Mouse (Mus musculus): ENCODE measurements around the gene Pou4f2. TPM values are rescaled to one million over a fixed set of nuclear protein-coding genes. Genes with fewer than 3 reads are reported as not detected.

Gene Pou4f2
- total RNA-seq (2018; cell fraction: chromatin; rRNA removed) = not detected
- total RNA-seq (2018; cell fraction: cytosol; rRNA removed) = not detected
- total RNA-seq (2018; cell fraction: nucleus; rRNA removed) = not detected
- not detected in 3 replicates for polyA plus RNA-seq (2018)

GRCm38 (mm10) chr8:78436071-78436651, at the start of gene Pou4f2:
Pou4f2 (minus strand) TSS chr8:78436645.
- no peak within 1 kb of the TSS for H3K27ac ChIP-seq
- H3K79me2 ChIP-seq (ENCODE audit: inconsistent target) = no peaks in the 10 kb centered on the region
- no peaks in the 10 kb centered on the region for H3K36me3 ChIP-seq (ENCODE audit: inconsistent target)
- WGBS (ENCODE audit: missing documents) = 3% methylated on average over 42 of the region's 54 CpGs
- no peak within 1 kb of the TSS for H3K4me3 ChIP-seq (ENCODE audit: inconsistent target)

DNA sequence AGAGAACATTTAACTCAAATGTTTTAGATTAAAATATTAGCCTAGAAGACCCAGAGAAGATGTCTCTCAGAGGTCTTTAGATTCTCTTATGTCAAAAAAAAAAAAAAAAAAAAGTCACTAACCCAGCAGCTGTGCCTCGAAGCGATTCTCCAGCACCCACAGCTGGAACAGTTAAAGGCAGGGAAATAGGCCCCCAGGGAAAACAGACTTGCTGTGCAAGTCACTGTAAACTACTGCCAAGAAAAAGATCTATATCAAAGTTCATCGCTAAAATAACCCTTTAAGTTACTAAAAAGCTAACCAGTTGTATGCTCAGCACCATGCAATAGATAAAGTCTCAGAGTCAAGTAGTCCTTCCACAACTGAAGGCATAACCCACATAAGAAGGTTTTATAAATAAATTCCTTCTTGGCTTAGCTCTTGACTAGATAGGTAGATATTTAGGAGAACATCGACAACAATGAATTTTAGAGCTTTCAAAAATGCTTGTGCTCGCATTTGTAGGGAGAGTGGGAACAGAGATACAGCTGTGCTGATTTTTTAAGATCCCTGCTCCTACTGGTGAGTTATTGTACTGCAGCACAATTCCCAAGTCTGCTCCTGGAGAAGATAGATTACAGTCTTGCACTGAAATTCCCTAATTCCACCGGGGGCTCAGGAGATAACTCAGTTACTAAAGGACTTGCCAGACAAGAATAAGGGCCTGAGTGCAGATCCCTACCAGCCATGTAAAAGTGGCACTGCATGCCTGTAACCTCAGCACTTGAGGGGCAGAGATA, 40.8 kb upstream of the Pou4f2 start:
- H3K36me3 ChIP-seq (ENCODE audit: inconsistent target) = no peaks in the 10 kb centered on the region
- 65% methylated on average over 6 of the region's 6 CpGs for WGBS (ENCODE audit: missing documents)
- H3K27ac ChIP-seq = no peak overlapping the region
- no peak overlapping the region for H3K4me3 ChIP-seq (ENCODE audit: inconsistent target)
- H3K79me2 ChIP-seq (ENCODE audit: inconsistent target) = no peaks in the 10 kb centered on the region

- no peaks in the 10 kb centered on the region for H3K36me3 ChIP-seq (ENCODE audit: inconsistent target)
- 89% methylated on average over 2 of the region's 2 CpGs for WGBS (ENCODE audit: missing documents)
- H3K4me3 ChIP-seq (ENCODE audit: inconsistent target) = no peak overlapping the region
- no peak overlapping the region for H3K27ac ChIP-seq
- H3K79me2 ChIP-seq (ENCODE audit: inconsistent target) = no peaks in the 10 kb centered on the region
These were observed 31.4 kb upstream of the Pou4f2 start for GRCm38 (mm10) chr8:78467889-78468288.

DNA sequence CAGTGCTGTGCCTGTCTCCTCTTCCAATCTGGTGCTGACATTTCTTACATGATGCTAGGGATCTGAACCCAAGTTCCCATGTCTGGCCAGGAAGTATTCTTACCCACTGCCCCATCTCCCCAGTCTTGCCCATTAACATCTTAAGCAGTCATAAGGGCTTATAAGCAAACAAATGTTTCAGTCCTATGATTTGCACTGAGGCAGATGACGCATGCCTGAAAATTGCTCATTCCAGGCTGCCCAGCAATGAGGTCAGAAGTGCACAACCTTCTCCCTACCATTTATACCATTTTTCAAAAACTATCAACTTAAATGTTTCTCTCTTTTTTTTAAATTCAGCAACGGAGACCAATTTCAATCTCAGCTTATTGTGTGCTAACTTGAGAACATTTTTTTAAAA, 27.5 kb upstream of the Pou4f2 start:
- Histone ChIP-seq H3K4me3 (ENCODE audit: inconsistent target) (no peak overlapping the region), H3K27ac (no peak overlapping the region), H3K36me3 (ENCODE audit: inconsistent target) (no peaks in the 10 kb centered on the region), H3K79me2 (ENCODE audit: inconsistent target) (no peaks in the 10 kb centered on the region)
- 100% methylated on average over 2 of the region's 2 CpGs for WGBS (ENCODE audit: missing documents)

GRCm38 (mm10) chr8:78456441-78456840, 20.0 kb upstream of the Pou4f2 start:
- H3K27ac ChIP-seq = no peak overlapping the region
- no peak overlapping the region for H3K4me3 ChIP-seq (ENCODE audit: inconsistent target)
- no peaks in the 10 kb centered on the region for H3K79me2 ChIP-seq (ENCODE audit: inconsistent target)
- no peaks in the 10 kb centered on the region for H3K36me3 ChIP-seq (ENCODE audit: inconsistent target)
- WGBS (ENCODE audit: missing documents) = 69% methylated on average over 3 of the region's 3 CpGs

DNA sequence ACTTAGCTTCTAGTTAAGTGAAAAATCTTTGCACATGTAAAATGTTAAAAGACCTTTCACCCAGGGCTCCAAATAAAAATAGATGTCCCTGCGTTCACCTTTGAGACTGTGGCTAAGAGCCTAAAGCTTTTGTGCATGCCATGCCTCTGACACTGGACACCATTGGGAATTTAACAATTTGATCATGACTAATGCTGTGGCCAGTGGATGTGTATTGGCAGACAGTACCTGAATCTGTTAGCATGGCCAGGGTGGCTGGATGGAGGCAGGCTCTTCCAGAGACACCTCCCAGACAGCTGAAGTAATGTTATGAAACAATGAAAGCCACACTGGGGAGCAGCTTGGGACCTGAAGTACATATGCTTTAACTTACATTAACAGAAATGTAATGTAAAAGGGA, 6.3 kb upstream of the Pou4f2 start:
- no peaks in the 10 kb centered on the region for H3K79me2 ChIP-seq (ENCODE audit: inconsistent target)
- no peak overlapping the region for H3K27ac ChIP-seq
- 89% methylated on average over 1 of the region's 1 CpGs for WGBS (ENCODE audit: missing documents)
- no peak overlapping the region for H3K4me3 ChIP-seq (ENCODE audit: inconsistent target)
- H3K36me3 ChIP-seq (ENCODE audit: inconsistent target) = no peaks in the 10 kb centered on the region

DNA sequence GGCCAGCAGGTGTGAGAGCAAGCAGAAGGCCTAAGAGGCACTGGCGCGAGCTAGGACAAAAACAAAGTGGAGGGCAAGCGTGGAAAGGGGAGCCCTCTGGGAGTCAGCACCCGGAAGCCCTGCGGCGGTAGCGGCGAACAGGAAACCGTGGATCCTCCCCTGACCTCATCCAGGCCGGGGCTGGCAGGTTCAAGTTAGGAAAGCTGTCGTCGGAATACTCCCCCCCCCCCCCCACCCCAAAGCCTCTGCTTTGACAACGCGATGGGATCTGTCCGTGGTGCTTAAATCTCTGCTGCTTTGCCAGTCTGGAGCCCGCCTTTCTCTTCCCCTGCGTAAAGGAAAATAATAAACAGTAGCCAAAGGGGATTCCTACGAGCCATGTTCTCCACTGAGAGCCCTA, 1.7 kb upstream of the Pou4f2 start:
- Histone ChIP-seq H3K27ac (no peak overlapping the region), H3K79me2 (ENCODE audit: inconsistent target) (no peaks in the 10 kb centered on the region), H3K4me3 (ENCODE audit: inconsistent target) (no peak overlapping the region), H3K36me3 (ENCODE audit: inconsistent target) (no peaks in the 10 kb centered on the region)
- 4% methylated on average over 16 of the region's 18 CpGs for WGBS (ENCODE audit: missing documents)

- H3K36me3 ChIP-seq (ENCODE audit: inconsistent target) = no peaks in the 10 kb centered on the region
- no peak overlapping the region for H3K27ac ChIP-seq
- WGBS (ENCODE audit: missing documents) = 9% methylated on average over 32 of the region's 32 CpGs
- H3K79me2 ChIP-seq (ENCODE audit: inconsistent target) = no peaks in the 10 kb centered on the region
- H3K4me3 ChIP-seq (ENCODE audit: inconsistent target) = no peak overlapping the region
These were observed 948 bp upstream of the Pou4f2 start for GRCm38 (mm10) chr8:78437140-78438045.

DNA sequence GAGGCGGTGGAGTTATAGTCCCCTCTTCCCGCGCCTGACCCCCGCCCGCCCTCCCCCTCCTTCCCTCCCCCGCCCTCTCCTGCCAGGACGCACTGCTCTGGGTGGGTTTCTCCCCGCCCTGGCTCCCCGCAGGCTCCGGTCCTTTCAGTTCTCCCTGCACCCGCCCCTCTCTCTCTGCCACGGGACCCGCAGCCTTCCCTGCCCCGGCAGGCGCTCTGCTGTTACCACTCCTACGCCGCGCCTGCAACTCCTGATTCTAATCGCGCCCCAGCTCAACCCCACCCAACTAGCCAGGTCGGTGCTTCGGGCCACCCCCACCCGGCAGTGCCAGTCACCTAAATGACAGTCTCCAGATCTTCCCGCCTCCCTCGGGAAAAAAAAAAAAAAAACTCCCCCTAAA, 216 bp upstream of the Pou4f2 start:
- Histone ChIP-seq H3K36me3 (ENCODE audit: inconsistent target) (no peaks in the 10 kb centered on the region), H3K4me3 (ENCODE audit: inconsistent target) (no peak overlapping the region), H3K27ac (no peak overlapping the region), H3K79me2 (ENCODE audit: inconsistent target) (no peaks in the 10 kb centered on the region)
- WGBS (ENCODE audit: missing documents) = 1% methylated on average over 16 of the region's 25 CpGs

GRCm38 (mm10) chr8:78435624-78435960, 853 bp downstream of the Pou4f2 start:
- 8% methylated on average over 18 of the region's 18 CpGs for WGBS (ENCODE audit: missing documents)
- Histone ChIP-seq H3K27ac (no peak overlapping the region), H3K79me2 (ENCODE audit: inconsistent target) (no peaks in the 10 kb centered on the region), H3K4me3 (ENCODE audit: inconsistent target) (no peak overlapping the region), H3K36me3 (ENCODE audit: inconsistent target) (no peaks in the 10 kb centered on the region)

- H3K79me2 ChIP-seq (ENCODE audit: inconsistent target) = no peaks in the 10 kb centered on the region
- 6% methylated on average over 62 of the region's 62 CpGs for WGBS (ENCODE audit: missing documents)
- no peak overlapping the region for H3K27ac ChIP-seq
- H3K36me3 ChIP-seq (ENCODE audit: inconsistent target) = no peaks in the 10 kb centered on the region
- H3K4me3 ChIP-seq (ENCODE audit: inconsistent target) = no peak overlapping the region
These were observed 1.4 kb downstream of the Pou4f2 start for GRCm38 (mm10) chr8:78434823-78435623.

DNA sequence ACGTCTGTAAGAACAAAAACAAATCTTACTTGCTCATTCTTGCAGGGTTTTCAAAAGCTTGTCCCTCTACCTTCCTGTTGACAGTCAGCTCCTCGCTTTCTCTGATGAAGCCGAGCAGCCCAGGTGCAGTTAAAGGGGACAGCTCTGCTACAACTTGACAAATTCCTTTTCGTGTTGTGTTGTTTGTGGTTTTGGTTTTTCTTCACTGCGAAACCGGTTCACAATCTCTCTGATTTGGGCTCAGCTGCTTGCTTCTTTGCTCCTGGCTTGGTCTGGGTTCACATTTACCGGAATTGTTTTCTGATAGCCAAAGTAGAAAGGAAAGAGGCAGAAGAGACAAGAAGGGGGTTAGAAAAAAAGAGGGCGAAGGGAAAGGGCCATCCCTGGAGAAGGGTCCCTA, 2.1 kb downstream of the Pou4f2 start:
- WGBS (ENCODE audit: missing documents) = 6% methylated on average over 8 of the region's 8 CpGs
- Histone ChIP-seq H3K36me3 (ENCODE audit: inconsistent target) (no peaks in the 10 kb centered on the region), H3K27ac (no peak overlapping the region), H3K4me3 (ENCODE audit: inconsistent target) (no peak overlapping the region), H3K79me2 (ENCODE audit: inconsistent target) (no peaks in the 10 kb centered on the region)

DNA sequence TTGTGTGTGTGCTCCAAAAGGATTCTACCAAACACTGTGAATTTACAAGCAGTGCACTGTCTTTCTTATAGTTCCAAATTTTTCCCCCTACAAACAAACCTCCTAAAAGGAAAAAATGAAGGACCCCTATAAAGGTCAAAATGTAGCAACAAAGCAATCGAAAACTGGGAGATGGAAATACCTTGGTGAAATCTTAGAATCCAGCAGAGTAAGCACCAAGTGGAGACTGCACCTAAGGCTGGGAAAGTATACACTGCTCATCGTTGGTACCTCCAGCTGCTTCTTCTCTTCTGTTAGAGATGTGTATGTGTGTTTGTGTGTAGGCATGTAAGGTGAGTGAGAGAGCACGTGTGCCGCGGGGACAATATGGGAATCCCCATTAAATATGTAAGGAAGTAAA, 3.1 kb downstream of the Pou4f2 start:
- Histone ChIP-seq H3K79me2 (ENCODE audit: inconsistent target) (no peaks in the 10 kb centered on the region), H3K27ac (no peak overlapping the region), H3K4me3 (ENCODE audit: inconsistent target) (no peak overlapping the region), H3K36me3 (ENCODE audit: inconsistent target) (no peaks in the 10 kb centered on the region)
- whole genome bisulfite sequencing (ENCODE audit: missing documents) = 20% methylated on average over 5 of the region's 5 CpGs

DNA sequence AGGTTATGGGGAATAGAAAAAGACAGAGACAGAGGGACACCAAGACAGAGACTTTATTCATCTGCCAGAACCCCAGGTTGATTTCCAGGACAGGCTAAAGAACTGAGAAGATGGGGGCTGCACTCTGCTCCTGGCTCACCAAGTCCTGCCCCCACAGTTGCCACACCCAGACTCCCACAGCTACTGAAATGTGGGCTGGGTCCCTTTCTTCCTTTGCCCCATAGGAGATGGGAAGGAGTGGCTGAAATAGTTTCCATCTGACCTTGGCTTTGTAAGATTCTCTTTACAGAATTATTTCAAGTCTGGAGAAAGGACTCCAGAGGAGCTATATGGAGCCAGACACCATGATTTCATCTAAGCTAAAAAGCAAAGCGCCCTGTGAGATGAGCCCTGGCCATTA, 4.0 kb downstream of the Pou4f2 start:
- H3K27ac ChIP-seq = no peak overlapping the region
- H3K36me3 ChIP-seq (ENCODE audit: inconsistent target) = no peaks in the 10 kb centered on the region
- H3K4me3 ChIP-seq (ENCODE audit: inconsistent target) = no peak overlapping the region
- no peaks in the 10 kb centered on the region for H3K79me2 ChIP-seq (ENCODE audit: inconsistent target)
- WGBS (ENCODE audit: missing documents) = 35% methylated on average over 1 of the region's 1 CpGs

All from macrophage (primary cell).